Comparison of ENCODE assay signal across 26 mouse cellular contexts in genomic region chr7:88395745-88396144, GRCm38 (mm10). TPM values are rescaled to one million over a fixed set of nuclear protein-coding genes. Genes with fewer than 3 reads are reported as not detected.
DNase-seq lines count a peak whose midpoint lies in the region; ATAC-seq and TF ChIP-seq lines count a peak whose summit lies in the region.
"Had no signal": no experiment of that assay in that cellular context is flagged by ENCODE, and none has a peak within 500 bp of the region (broad histone marks: within the 10 kb centered on the region; RNA-seq: fewer than 3 reads in every experiment).

No protein-coding gene starts in this region.

- no peaks in the 10 kb centered on the region for H3K27me3 ChIP-seq in kidney, adult 2 months (replicated peaks; ENCODE audit: control insufficient read depth, insufficient read depth, low read length)
- H3K27me3 ChIP-seq in kidney, embryonic 15.5 days = no peaks in the 10 kb centered on the region
- H3K27me3 ChIP-seq: embryonic facial prominence, embryonic 12.5 days; forebrain, embryonic 12.5 days; hindbrain, embryonic 15.5 days; intestine, embryonic 15.5 days; limb, embryonic 15.5 days; lung, embryonic 15.5 days; neural tube, embryonic 15.5 days had no signal

- 24% methylated on average over 2 of the region's 2 CpGs for WGBS in kidney, adult 2 months
- WGBS in kidney, embryonic 15.5 days = 59% methylated on average over 2 of the region's 2 CpGs

- H3K9me3 ChIP-seq in kidney, embryonic 15.5 days (replicated peaks) = no peaks in the 10 kb centered on the region
- H3K9me3 ChIP-seq: embryonic facial prominence, embryonic 12.5 days; forebrain, embryonic 12.5 days; hindbrain, embryonic 15.5 days; intestine, embryonic 15.5 days; limb, embryonic 15.5 days; lung, embryonic 15.5 days; midbrain, embryonic 10.5 days; neural tube, embryonic 15.5 days had no signal

- H3K27ac ChIP-seq in kidney, adult 2 months (ENCODE audit: insufficient read depth, low read depth, low read length) = no peak overlapping the region
- H3K27ac ChIP-seq in kidney, embryonic 15.5 days = no peak overlapping the region
- H3K27ac ChIP-seq: embryonic facial prominence, embryonic 12.5 days; forebrain, embryonic 12.5 days; hindbrain, embryonic 15.5 days; intestine, embryonic 15.5 days; limb, embryonic 15.5 days; liver, embryonic 14.5 days; lung, embryonic 15.5 days; midbrain, embryonic 10.5 days; neural tube, embryonic 15.5 days had no signal

- H3K4me3 ChIP-seq in kidney, adult 2 months (ENCODE audit: insufficient read depth, low read depth, low read length) = no peak overlapping the region
- H3K4me3 ChIP-seq in kidney, embryonic 15.5 days (replicated peaks) = no peak overlapping the region
- H3K4me3 ChIP-seq: embryonic facial prominence, embryonic 12.5 days; erythroblast, embryonic 14.5 days; forebrain, embryonic 12.5 days; hindbrain, embryonic 15.5 days; intestine, embryonic 15.5 days; limb, embryonic 15.5 days; lung, embryonic 15.5 days; midbrain, embryonic 10.5 days; neural tube, embryonic 15.5 days had no signal

- TF ChIP-seq POLR2A in kidney, adult 2 months (IDR thresholded peaks at IDR 0.05; ENCODE audit: low read depth, low read length) = no peak

- ATAC-seq in kidney, embryonic 15.5 days (replicated peaks; ENCODE audit: low FRiP score) = no peak
- no peak for ATAC-seq in granulocyte monocyte progenitor cell, adult 5-6 weeks (replicated peaks; ENCODE audit: poor library complexity, severe bottlenecking)
- ATAC-seq: CD4-positive, CD25-positive, alpha-beta regulatory T cell, adult 4 months; intestine, embryonic 15.5 days had no signal

- no peak overlapping the region for H3K4me2 ChIP-seq in kidney, embryonic 15.5 days
- H3K4me2 ChIP-seq: embryonic facial prominence, embryonic 12.5 days; forebrain, embryonic 12.5 days; heart, embryonic 11.5 days; hindbrain, embryonic 15.5 days; intestine, embryonic 15.5 days; limb, embryonic 15.5 days; lung, embryonic 15.5 days; neural tube, embryonic 15.5 days had no signal

- peak; percentile 62 for DNase-seq in kidney, adult 2 months
- peak; percentile 89 for DNase-seq in Muller cell, postnatal 12 days (ENCODE audit: inconsistent ontology term)
- peak; percentile 7 for DNase-seq in embryo, embryonic 11 days
- peak; percentile 16 for DNase-seq in mesoderm, embryonic 11.5 days (ENCODE audit: low read depth, low spot score)
- no peak for DNase-seq in adrenal gland, postnatal 25 days
- DNase-seq: adrenal gland, adult 2 months; cerebellum, adult 18-20 months; cerebellum, postnatal 25 days; gastrocnemius, postnatal 36 days; left cerebral cortex, postnatal 4 days; lung, postnatal 4 days; thymus, adult 18-20 months had no signal

- H3K9ac ChIP-seq in kidney, embryonic 15.5 days = no peak overlapping the region
- H3K9ac ChIP-seq: embryonic facial prominence, embryonic 12.5 days; forebrain, embryonic 12.5 days; hindbrain, embryonic 15.5 days; intestine, embryonic 15.5 days; limb, embryonic 15.5 days; liver, embryonic 14.5 days; lung, embryonic 15.5 days; neural tube, embryonic 15.5 days had no signal

- no peak for TF ChIP-seq CTCF in kidney, adult 2 months (conservative IDR thresholded peaks at IDR 0.05; ENCODE audit: insufficient read depth, insufficient read length, low read depth, low read length)

- peaks cover 3% of the 10 kb centered on the region; the same call in 1 of the 2 replicates for H3K4me1 ChIP-seq in kidney, adult 2 months (ENCODE audit: control insufficient read depth, insufficient read depth, low read length)
- no peaks in the 10 kb centered on the region for H3K4me1 ChIP-seq in kidney, embryonic 15.5 days
- H3K4me1 ChIP-seq: embryonic facial prominence, embryonic 12.5 days; forebrain, embryonic 12.5 days; hindbrain, embryonic 15.5 days; intestine, embryonic 15.5 days; limb, embryonic 15.5 days; lung, embryonic 15.5 days; midbrain, embryonic 10.5 days; neural tube, embryonic 15.5 days had no signal

- no peaks in the 10 kb centered on the region for H3K36me3 ChIP-seq in kidney, adult 2 months (ENCODE audit: control insufficient read depth, insufficient read depth, low read length)
- no peaks in the 10 kb centered on the region for H3K36me3 ChIP-seq in kidney, embryonic 15.5 days
- H3K36me3 ChIP-seq: embryonic facial prominence, embryonic 12.5 days; forebrain, embryonic 12.5 days; hindbrain, embryonic 15.5 days; intestine, embryonic 15.5 days; limb, embryonic 15.5 days; lung, embryonic 15.5 days; midbrain, embryonic 10.5 days; neural tube, embryonic 15.5 days had no signal

RNA-seq across cellular contexts. Expression of gene Rab38, which starts 34.3 kb away (rescaled TPM):
- 7.6 and 9.1 TPM in 2 replicates for polyA plus RNA-seq in kidney, adult 2 months (2012; rRNA removed)
- 3.6 and 3.8 TPM in 2 replicates for polyA plus RNA-seq in kidney, embryonic 15.5 days (2015; fragmentation: Nextera tagmentation; extraction: Ambion mirVana)
- total RNA-seq in granulocyte monocyte progenitor cell, adult 5-6 weeks (2014; fragmentation: Nextera tagmentation) = 28.2 and 45.6 TPM in 2 replicates
- 32.4 and 46.0 TPM in 2 replicates for total RNA-seq in granulocyte monocyte progenitor cell, adult 5-6 weeks (2017)
- total RNA-seq in adrenal gland, postnatal 25 days (2021) = 0.33 TPM in 1 of 2 replicates, not detected in the other
- polyA plus RNA-seq: CD4-positive, CD25-positive, alpha-beta regulatory T cell, adult 4 months had no signal

Comparison
In these comparisons a context has a peak if more than half of its experiments do, and no peak if none do; other contexts are left out.
1. RNA of gene Rab38, which starts 34.3 kb away (total RNA-seq): 28.2 to 46.0 TPM in granulocyte monocyte progenitor cell, adult 5-6 weeks; 0.33 TPM in adrenal gland, postnatal 25 days; every median in the first group is over 10 times any median in the second.